In the genomic region with DNA sequence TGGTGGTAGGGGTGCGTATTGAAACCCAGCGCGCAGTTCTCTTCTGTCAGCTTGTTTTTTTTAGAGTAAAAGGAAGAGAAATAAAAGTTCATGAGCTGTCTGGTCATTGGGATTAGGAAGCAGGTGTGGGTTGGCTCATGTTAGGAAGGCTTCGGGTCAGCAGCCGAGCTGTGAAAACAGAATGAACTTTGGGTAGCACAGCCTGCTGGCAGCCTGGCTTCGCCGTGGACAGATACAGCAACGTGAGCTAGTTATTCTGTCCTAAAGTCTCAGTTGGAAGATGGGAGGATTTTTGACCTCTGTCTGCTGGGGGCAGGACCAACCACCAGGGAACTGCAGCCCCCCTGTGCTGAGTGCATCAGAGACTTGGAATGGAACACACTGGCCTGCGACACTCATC, we compare ENCODE assay signal across 28 mouse cellular contexts. TPM values are rescaled to one million over a fixed set of nuclear protein-coding genes. Genes with fewer than 3 reads are reported as not detected.
DNase-seq lines count a peak whose midpoint lies in the region; ATAC-seq and TF ChIP-seq lines count a peak whose summit lies in the region.
"Had no signal": no experiment of that assay in that cellular context is flagged by ENCODE, and none has a peak within 500 bp of the region (broad histone marks: within the 10 kb centered on the region; RNA-seq: fewer than 3 reads in every experiment).

No protein-coding gene starts in this region.

- no peak for ATAC-seq in hindbrain, embryonic 13.5 days (ENCODE audit: low FRiP score)
- ATAC-seq in hindbrain, embryonic 12.5 days (ENCODE audit: low FRiP score): no peak
- no peak for ATAC-seq in kidney, embryonic 14.5 days (ENCODE audit: low FRiP score, low TSS enrichment)
- ATAC-seq in midbrain, embryonic 13.5 days: no peak
- ATAC-seq: activated CD4-positive, CD25-positive, alpha-beta regulatory T cell, adult 4 months; forebrain, embryonic 13.5 days; forebrain, embryonic 16.5 days had no signal

- H3K4me2 ChIP-seq in hindbrain, embryonic 13.5 days: no peak overlapping the region
- H3K4me2 ChIP-seq in hindbrain, embryonic 12.5 days (replicated peaks): no peak overlapping the region
- H3K4me2 ChIP-seq in kidney, embryonic 14.5 days (replicated peaks; ENCODE audit: low read depth, low read length): no peak overlapping the region
- H3K4me2 ChIP-seq in midbrain, embryonic 13.5 days (replicated peaks): no peak overlapping the region
- H3K4me2 ChIP-seq: forebrain, embryonic 13.5 days; heart, embryonic 11.5 days; hindbrain, embryonic 14.5 days had no signal

- H3K9ac ChIP-seq in hindbrain, embryonic 13.5 days: peak overlapping the region; percentile 43; the same call in 1 of the 2 replicates
- H3K9ac ChIP-seq in hindbrain, embryonic 12.5 days: no peak overlapping the region
- no peak overlapping the region for H3K9ac ChIP-seq in kidney, embryonic 14.5 days (ENCODE audit: low read depth, low read length)
- no peak overlapping the region for H3K9ac ChIP-seq in midbrain, embryonic 13.5 days (replicated peaks)
- H3K9ac ChIP-seq: forebrain, embryonic 13.5 days; hindbrain, embryonic 14.5 days had no signal

- TF ChIP-seq CTCF in kidney, adult 2 months (conservative IDR thresholded peaks at IDR 0.05; ENCODE audit: insufficient read depth, insufficient read length, low read depth, low read length): no peak

- no peak for TF ChIP-seq POLR2A in kidney, adult 2 months (IDR thresholded peaks at IDR 0.05; ENCODE audit: low read depth, low read length)

- H3K27me3 ChIP-seq in hindbrain, embryonic 13.5 days: 0 out of 2 replicates have a peak, but pooled peaks cover 5% of the 10 kb centered on the region
- 0 out of 2 replicates have a peak, but pooled peaks cover 2% of the 10 kb centered on the region for H3K27me3 ChIP-seq in hindbrain, embryonic 12.5 days
- no peaks in the 10 kb centered on the region for H3K27me3 ChIP-seq in kidney, adult 2 months (replicated peaks; ENCODE audit: control insufficient read depth, insufficient read depth, low read length)
- H3K27me3 ChIP-seq in kidney, embryonic 14.5 days (ENCODE audit: control insufficient read depth, insufficient read depth, low read length): peaks cover 6% of the 10 kb centered on the region; the same call in 1 of the 2 replicates
- H3K27me3 ChIP-seq in midbrain, embryonic 13.5 days: no peaks in the 10 kb centered on the region
- H3K27me3 ChIP-seq: forebrain, embryonic 13.5 days had no signal

- no peak overlapping the region for H3K4me3 ChIP-seq in hindbrain, embryonic 13.5 days
- H3K4me3 ChIP-seq in hindbrain, embryonic 12.5 days: no peak overlapping the region
- H3K4me3 ChIP-seq in kidney, adult 2 months (ENCODE audit: insufficient read depth, low read depth, low read length): no peak overlapping the region
- H3K4me3 ChIP-seq in kidney, embryonic 14.5 days (ENCODE audit: low read length): no peak overlapping the region
- no peak overlapping the region for H3K4me3 ChIP-seq in midbrain, embryonic 13.5 days (replicated peaks)
- H3K4me3 ChIP-seq: forebrain, embryonic 10.5 days; forebrain, embryonic 13.5 days had no signal

- 80% methylated on average over 9 of the region's 9 CpGs for WGBS in hindbrain, embryonic 13.5 days
- WGBS in hindbrain, embryonic 12.5 days: 76% methylated on average over 9 of the region's 9 CpGs
- 62% methylated on average over 9 of the region's 9 CpGs for whole genome bisulfite sequencing in kidney, adult 2 months
- WGBS in kidney, embryonic 14.5 days: 52% methylated on average over 9 of the region's 9 CpGs
- 85% methylated on average over 9 of the region's 9 CpGs for WGBS in midbrain, embryonic 13.5 days

- H3K27ac ChIP-seq in hindbrain, embryonic 13.5 days: no peak overlapping the region
- H3K27ac ChIP-seq in hindbrain, embryonic 12.5 days: no peak overlapping the region
- no peak overlapping the region for H3K27ac ChIP-seq in kidney, adult 2 months (ENCODE audit: insufficient read depth, low read depth, low read length)
- H3K27ac ChIP-seq in kidney, embryonic 14.5 days (ENCODE audit: low read depth, low read length): no peak overlapping the region
- no peak overlapping the region for H3K27ac ChIP-seq in midbrain, embryonic 13.5 days
- H3K27ac ChIP-seq: forebrain, embryonic 10.5 days; forebrain, embryonic 13.5 days; hindbrain, embryonic 14.5 days had no signal

- H3K4me1 ChIP-seq in hindbrain, embryonic 13.5 days (replicated peaks): no peaks in the 10 kb centered on the region
- H3K4me1 ChIP-seq in hindbrain, embryonic 12.5 days: peaks cover 3% of the 10 kb centered on the region
- H3K4me1 ChIP-seq in kidney, adult 2 months (ENCODE audit: control insufficient read depth, insufficient read depth, low read length): no peaks in the 10 kb centered on the region; the same call in 1 of the 2 replicates
- no peaks in the 10 kb centered on the region for H3K4me1 ChIP-seq in kidney, embryonic 14.5 days (ENCODE audit: control insufficient read depth, insufficient read depth, low read length)
- 0 out of 2 replicates have a peak, but pooled peaks cover 5% of the 10 kb centered on the region for H3K4me1 ChIP-seq in midbrain, embryonic 13.5 days (replicated peaks)

- peak; percentile 80 for DNase-seq in kidney, adult 2 months
- DNase-seq in kidney, postnatal 10 days: peak; percentile 43
- peak; percentile 62 to 74 for DNase-seq in kidney, postnatal 36 days
- DNase-seq in adrenal gland, postnatal 25 days: no peak
- DNase-seq: adrenal gland, adult 8-10 months; adrenal gland, postnatal 36 days; cerebellum, adult 18-20 months; cerebellum, adult 9-10 months; cerebellum, postnatal 14 days; gastrocnemius, postnatal 10 days; heart, adult 11 months had no signal

- no peaks in the 10 kb centered on the region for H3K36me3 ChIP-seq in hindbrain, embryonic 13.5 days
- no peaks in the 10 kb centered on the region for H3K36me3 ChIP-seq in hindbrain, embryonic 12.5 days
- no peaks in the 10 kb centered on the region for H3K36me3 ChIP-seq in kidney, adult 2 months (ENCODE audit: control insufficient read depth, insufficient read depth, low read length)
- H3K36me3 ChIP-seq in kidney, embryonic 14.5 days (ENCODE audit: control insufficient read depth, insufficient read depth, low read length): no peaks in the 10 kb centered on the region
- no peaks in the 10 kb centered on the region for H3K36me3 ChIP-seq in midbrain, embryonic 13.5 days
- H3K36me3 ChIP-seq: forebrain, embryonic 10.5 days had no signal

- no peaks in the 10 kb centered on the region for H3K9me3 ChIP-seq in hindbrain, embryonic 13.5 days
- 0 out of 2 replicates have a peak, but pooled peaks cover 2% of the 10 kb centered on the region for H3K9me3 ChIP-seq in hindbrain, embryonic 12.5 days (replicated peaks)
- H3K9me3 ChIP-seq in kidney, embryonic 14.5 days (ENCODE audit: control insufficient read depth, low read length): no peaks in the 10 kb centered on the region
- H3K9me3 ChIP-seq in midbrain, embryonic 13.5 days: no peaks in the 10 kb centered on the region
- H3K9me3 ChIP-seq: forebrain, embryonic 10.5 days; forebrain, embryonic 13.5 days had no signal

RNA-seq across cellular contexts. Expression of a gene that starts 3.9 kb away (rescaled TPM):
- 1.5 and 1.7 TPM in 2 replicates for polyA plus RNA-seq in hindbrain, embryonic 13.5 days (2015; fragmentation: Nextera tagmentation; extraction: Ambion mirVana)
- polyA plus RNA-seq in hindbrain, embryonic 12.5 days (2016; fragmentation: Nextera tagmentation; extraction: Ambion mirVana): 0.56 and 0.89 TPM in 2 replicates
- 0.25 and 0.41 TPM in 2 replicates for polyA plus RNA-seq in kidney, adult 2 months (2012; rRNA removed)
- 2.0 and 2.4 TPM in 2 replicates for polyA plus RNA-seq in kidney, embryonic 14.5 days (2014; fragmentation: Nextera tagmentation; extraction: Ambion mirVana)
- polyA plus RNA-seq in midbrain, embryonic 13.5 days (2015; fragmentation: Nextera tagmentation; extraction: Ambion mirVana): 0.97 and 1.1 TPM in 2 replicates
- total RNA-seq in adrenal gland, postnatal 25 days (2021): 0.91 and 3.4 TPM in 2 replicates
- total RNA-seq: gastrocnemius, adult 18-20 months; heart, adult 8-10 months; heart, postnatal 25 days; hematopoietic stem cell, adult 5-6 weeks had no signal
- polyA plus RNA-seq: activated CD4-positive, CD25-positive, alpha-beta regulatory T cell, adult 4 months; heart, embryonic 14.5 days; heart, postnatal 0 days had no signal

RNA-seq across cellular contexts. Expression of a gene that starts 34.6 kb away (rescaled TPM):
- polyA plus RNA-seq in hindbrain, embryonic 13.5 days (2015; fragmentation: Nextera tagmentation; extraction: Ambion mirVana): not detected in 2 replicates
- polyA plus RNA-seq in hindbrain, embryonic 12.5 days (2016; fragmentation: Nextera tagmentation; extraction: Ambion mirVana): not detected in 2 replicates
- 0.27 and 0.41 TPM in 2 replicates for polyA plus RNA-seq in kidney, adult 2 months (2012; rRNA removed)
- not detected in 2 replicates for polyA plus RNA-seq in kidney, embryonic 14.5 days (2014; fragmentation: Nextera tagmentation; extraction: Ambion mirVana)
- not detected in 2 replicates for polyA plus RNA-seq in midbrain, embryonic 13.5 days (2015; fragmentation: Nextera tagmentation; extraction: Ambion mirVana)
- 2.9 and 4.1 TPM in 2 replicates for total RNA-seq in adrenal gland, postnatal 25 days (2021)
- total RNA-seq: heart, postnatal 25 days had no signal
- polyA plus RNA-seq: activated CD4-positive, CD25-positive, alpha-beta regulatory T cell, adult 4 months; embryonic facial prominence, embryonic 11.5 days; forebrain, embryonic 10.5 days; forebrain, embryonic 13.5 days; forebrain, embryonic 16.5 days; heart, embryonic 14.5 days; heart, postnatal 0 days; hindbrain, embryonic 14.5 days had no signal

RNA-seq across cellular contexts. Expression of a gene that starts 41.1 kb away (rescaled TPM):
- polyA plus RNA-seq in hindbrain, embryonic 13.5 days (2015; fragmentation: Nextera tagmentation; extraction: Ambion mirVana): 28.1 TPM in 2 replicates
- 23.0 and 28.5 TPM in 2 replicates for polyA plus RNA-seq in hindbrain, embryonic 12.5 days (2016; fragmentation: Nextera tagmentation; extraction: Ambion mirVana)
- polyA plus RNA-seq in kidney, adult 2 months (2012; rRNA removed): 8.1 and 8.3 TPM in 2 replicates
- 13.2 and 16.4 TPM in 2 replicates for polyA plus RNA-seq in kidney, embryonic 14.5 days (2014; fragmentation: Nextera tagmentation; extraction: Ambion mirVana)
- 34.9 and 37.2 TPM in 2 replicates for polyA plus RNA-seq in midbrain, embryonic 13.5 days (2015; fragmentation: Nextera tagmentation; extraction: Ambion mirVana)
- total RNA-seq in adrenal gland, postnatal 25 days (2021): 30.7 and 31.0 TPM in 2 replicates

RNA-seq across cellular contexts. Expression of a gene that starts 42.6 kb away (rescaled TPM):
- polyA plus RNA-seq in hindbrain, embryonic 13.5 days (2015; fragmentation: Nextera tagmentation; extraction: Ambion mirVana): 56.9 and 59.4 TPM in 2 replicates
- polyA plus RNA-seq in hindbrain, embryonic 12.5 days (2016; fragmentation: Nextera tagmentation; extraction: Ambion mirVana): 59.8 and 61.9 TPM in 2 replicates
- 249 and 308 TPM in 2 replicates for polyA plus RNA-seq in kidney, adult 2 months (2012; rRNA removed)
- 41.1 and 58.4 TPM in 2 replicates for polyA plus RNA-seq in kidney, embryonic 14.5 days (2014; fragmentation: Nextera tagmentation; extraction: Ambion mirVana)
- polyA plus RNA-seq in midbrain, embryonic 13.5 days (2015; fragmentation: Nextera tagmentation; extraction: Ambion mirVana): 48.4 and 51.7 TPM in 2 replicates
- total RNA-seq in adrenal gland, postnatal 25 days (2021): 391 and 422 TPM in 2 replicates

RNA-seq across cellular contexts. Expression of a gene that starts 57.4 kb away (rescaled TPM):
- polyA plus RNA-seq in hindbrain, embryonic 13.5 days (2015; fragmentation: Nextera tagmentation; extraction: Ambion mirVana): 26.8 and 28.6 TPM in 2 replicates
- 45.9 and 46.4 TPM in 2 replicates for polyA plus RNA-seq in hindbrain, embryonic 12.5 days (2016; fragmentation: Nextera tagmentation; extraction: Ambion mirVana)
- polyA plus RNA-seq in kidney, adult 2 months (2012; rRNA removed): 8.5 and 9.6 TPM in 2 replicates
- 28.2 and 34.9 TPM in 2 replicates for polyA plus RNA-seq in kidney, embryonic 14.5 days (2014; fragmentation: Nextera tagmentation; extraction: Ambion mirVana)
- 27.6 and 35.4 TPM in 2 replicates for polyA plus RNA-seq in midbrain, embryonic 13.5 days (2015; fragmentation: Nextera tagmentation; extraction: Ambion mirVana)
- total RNA-seq in adrenal gland, postnatal 25 days (2021): 19.6 and 22.3 TPM in 2 replicates
